Mouse (Mus musculus) embryonic fibroblast, embryonic 13.5 days (primary cell): ENCODE measurements at regions not wholly inside any gene's neighbourhood (a gene's known extent, or its start where the extent isn't known, plus 50 kb on each side); places are given as distances from the start of the nearest gene placed in this dataset.

ENCODE experiments used
- CTCF ChIP-seq: IDR thresholded peaks from 2 replicates; pipeline ENCODE4 v1.5.1; 2011; ENCODE audit warnings: mild to moderate bottlenecking, control low read depth, low read length, moderate library complexity, borderline replicate concordance; ENCODE audit not compliant: insufficient read depth
- POLR2A ChIP-seq: IDR thresholded peaks from 2 replicates; pipeline ENCODE4 v1.6.1; 2011; ENCODE audit warnings: low read depth, mild to moderate bottlenecking, control low read depth, low read length, moderate library complexity

- TF ChIP-seq CTCF: no peak
- no peak for TF ChIP-seq POLR2A
Observed at GRCm38 (mm10) chr9:74534976-74535375, 326.7 kb upstream of the Onecut1 start.
